Mouse (Mus musculus): ENCODE results near the gene Slc6a18. TPM values are rescaled to one million over a fixed set of nuclear protein-coding genes. Genes with fewer than 3 reads are reported as not detected.

Gene Slc6a18
- total RNA-seq, 2 experiments from 2014 or later, result 0.07 TPM; not detected in 1

DNA sequence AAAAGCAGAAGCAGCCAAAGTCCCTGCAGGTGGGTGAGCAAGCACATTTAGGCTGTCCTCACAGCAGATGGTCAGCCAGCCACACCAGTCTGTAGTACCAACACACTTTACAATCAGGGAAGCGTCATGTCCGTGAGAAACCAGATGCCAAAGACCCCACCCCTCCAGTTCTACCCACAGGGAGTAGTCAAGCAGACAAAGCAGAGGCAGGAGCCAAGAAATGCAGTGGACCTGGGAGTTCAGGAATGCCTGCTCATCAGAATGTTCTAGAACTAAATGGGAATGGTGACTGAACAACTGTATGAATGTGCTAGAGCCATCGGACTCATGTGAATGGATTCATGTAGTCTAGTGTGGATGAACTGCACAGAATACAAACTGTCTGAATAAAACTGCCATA is 9.8 kb upstream of the Slc6a18 start:
- no peak for DNase-seq (ENCODE audit: low spot score in 2 of 2)

GRCm38 (mm10) chr13:73685502-73685901 is 7.7 kb upstream of the Slc6a18 start:
- DNase-seq (ENCODE audit: low spot score in 2 of 2), result no peak

GRCm38 (mm10) chr13:73684412-73684811 is 6.6 kb upstream of the Slc6a18 start:
- no peak for DNase-seq (ENCODE audit: low spot score in 2 of 2)

GRCm38 (mm10) chr13:73683682-73684081 is 5.9 kb upstream of the Slc6a18 start:
- DNase-seq (ENCODE audit: low spot score in 2 of 2), result no peak

DNA sequence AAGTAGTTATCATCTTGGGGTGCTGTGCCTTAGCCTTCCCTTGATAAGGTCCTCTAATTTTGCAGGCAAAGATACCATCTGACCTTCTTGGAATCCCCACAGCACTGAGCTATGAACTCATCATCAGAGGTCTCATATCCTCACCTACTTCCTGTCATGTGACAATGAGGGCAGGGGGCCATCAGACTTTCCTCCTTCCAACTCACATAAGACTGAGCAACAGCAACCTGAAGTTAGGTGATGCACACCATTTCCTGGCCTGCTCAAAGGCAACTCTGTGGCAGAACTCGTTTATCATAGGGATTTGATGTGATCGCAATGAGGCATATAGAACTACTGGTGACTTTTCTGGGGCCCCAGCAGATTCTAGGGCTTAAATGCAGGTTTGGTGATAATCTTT is 4.4 kb upstream of the Slc6a18 start:
- no peak for DNase-seq (ENCODE audit: low spot score in 2 of 2)

DNA sequence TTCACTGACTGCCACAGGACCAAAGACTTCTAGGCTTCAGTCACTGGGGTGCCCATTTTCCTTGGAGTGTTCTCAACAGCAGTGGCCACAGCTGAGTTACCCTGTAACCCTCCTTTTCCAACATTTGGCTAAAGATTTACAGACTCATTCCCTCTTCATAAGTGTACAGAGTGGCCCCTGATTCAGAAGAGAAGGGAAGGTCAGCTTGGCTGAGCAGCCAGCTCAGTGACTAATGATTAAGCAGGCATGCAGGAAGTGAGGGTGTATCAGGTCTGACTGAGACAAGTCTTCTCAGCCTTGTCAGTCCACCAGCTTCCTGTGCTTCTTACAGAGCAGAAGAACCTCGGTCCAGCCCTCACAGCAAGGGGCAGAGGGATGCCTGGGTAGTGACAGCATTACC is 2.6 kb upstream of the Slc6a18 start:
- DNase-seq (ENCODE audit: low spot score in 2 of 2), result no peak

DNA sequence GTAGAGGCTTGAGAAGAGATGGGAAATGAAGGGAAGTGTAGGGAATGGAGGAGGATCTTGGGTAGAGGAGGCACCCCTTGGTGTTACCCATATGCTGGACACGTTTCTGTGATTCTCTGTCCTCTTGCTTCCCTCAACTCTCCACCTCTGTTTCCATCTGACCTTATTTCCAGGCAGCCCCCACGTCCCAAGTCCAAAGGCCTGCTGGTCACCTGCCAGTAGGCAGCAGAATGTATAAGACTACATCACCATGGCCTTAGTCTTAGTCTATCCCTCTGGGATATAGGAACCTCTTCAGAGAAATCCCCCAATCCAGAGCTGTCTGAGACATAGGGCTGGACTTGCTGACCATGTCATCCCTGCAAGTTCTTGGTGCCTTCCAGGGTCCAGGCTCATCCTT is 1.5 kb upstream of the Slc6a18 start:
- no peak for DNase-seq (ENCODE audit: low spot score in 2 of 2)

DNA sequence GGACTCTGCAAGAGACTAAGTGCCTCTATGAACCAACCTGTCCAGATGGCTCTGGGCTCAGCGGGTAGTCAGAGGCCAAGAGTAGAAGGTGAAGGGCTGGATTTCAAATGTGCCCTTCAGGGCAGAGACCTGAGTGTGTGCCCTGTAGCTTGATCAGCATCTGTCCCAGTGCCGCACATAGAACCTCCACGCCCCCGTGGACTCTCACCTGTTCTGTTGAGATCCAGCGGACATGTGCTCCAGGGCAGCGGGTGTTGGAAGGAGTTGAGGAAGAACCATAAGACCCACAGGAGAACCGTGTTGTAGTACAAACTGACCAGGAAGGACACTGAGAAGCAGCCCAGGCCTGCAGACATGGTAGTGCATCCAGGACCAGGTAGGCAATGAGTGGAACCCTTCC is 2.7 kb downstream of the Slc6a18 start:
- no peak for DNase-seq (ENCODE audit: low spot score in 2 of 2)

DNA sequence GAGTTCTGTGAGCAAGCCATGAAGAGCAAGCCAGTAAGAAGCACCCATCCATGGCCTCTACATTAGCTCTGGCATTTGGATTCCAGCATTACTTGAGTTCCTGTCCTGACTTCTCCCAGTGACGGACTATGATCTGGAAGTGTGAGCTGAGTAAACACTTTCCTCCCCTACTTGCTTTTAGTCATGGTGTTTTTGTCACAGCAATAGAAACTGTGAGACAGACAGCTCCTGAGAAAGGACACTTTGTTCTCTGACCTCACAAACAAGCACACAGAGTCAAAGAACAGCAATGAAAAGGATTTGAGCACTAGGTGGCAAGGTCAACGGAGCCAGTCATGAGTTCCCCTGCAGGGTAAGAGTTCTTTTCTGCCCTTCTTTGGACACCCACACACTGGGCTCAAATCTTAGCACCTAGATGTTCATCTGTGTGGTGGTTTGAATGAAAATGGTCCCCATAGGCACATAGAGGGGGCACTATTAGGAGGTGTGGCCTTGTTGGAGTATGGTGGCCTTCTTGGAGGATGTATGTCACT is 17.6 kb downstream of the Slc6a18 start:
- DNase-seq (ENCODE audit: low spot score in 2 of 2), result no peak

DNA sequence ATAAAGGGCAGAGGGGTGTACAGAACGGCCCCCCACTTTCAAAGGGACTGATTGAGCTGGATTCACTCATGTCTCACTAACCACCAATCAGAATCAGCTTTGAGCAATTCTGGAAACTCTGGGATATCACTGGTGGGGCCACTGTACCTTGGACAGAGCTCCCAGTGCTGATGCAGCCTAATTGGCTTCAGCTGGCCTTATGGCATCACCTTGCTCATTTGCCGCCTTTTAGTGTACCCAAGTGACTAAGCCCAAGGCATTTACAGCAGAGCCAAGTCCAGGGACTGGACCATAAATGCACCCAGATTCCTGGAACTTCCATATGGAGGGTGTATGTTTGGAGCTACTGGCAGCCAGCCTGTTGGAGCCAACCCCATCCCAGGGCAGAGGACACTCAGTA is 18.9 kb downstream of the Slc6a18 start:
- no peak for DNase-seq (ENCODE audit: low spot score in 2 of 2)

GRCm38 (mm10) chr13:73654976-73655375 is 22.8 kb downstream of the Slc6a18 start:
- DNase-seq (ENCODE audit: low spot score in 2 of 2), result no peak

- no peak for DNase-seq (ENCODE audit: low spot score in 2 of 2)
Measured at GRCm38 (mm10) chr13:73653266-73653665, 24.6 kb downstream of the Slc6a18 start.

GRCm38 (mm10) chr13:73646397-73647087 is 31.3 kb downstream of the Slc6a18 start:
- DNase-seq (ENCODE audit: low spot score in 2 of 2), result peak; percentile 40 to 54

DNA sequence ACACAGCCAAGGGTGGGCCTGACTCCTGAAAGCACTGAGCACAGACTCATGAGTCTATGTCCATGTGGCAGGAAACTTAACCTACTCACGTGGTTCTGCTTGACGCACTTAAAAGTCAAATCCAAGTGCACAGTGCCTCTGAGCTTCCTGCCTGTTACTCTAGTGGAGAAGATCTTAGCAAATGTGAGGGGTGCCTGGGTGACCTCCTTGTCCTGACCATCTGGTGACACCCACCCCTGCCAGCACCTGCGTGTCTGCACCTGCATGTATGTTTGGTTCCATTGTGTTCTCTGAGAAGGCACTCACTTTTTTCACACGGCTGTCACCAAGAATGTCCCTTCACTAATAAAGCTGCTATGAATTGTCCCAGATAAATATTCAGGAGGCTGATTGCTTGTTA is 36.5 kb downstream of the Slc6a18 start:
- no peak for DNase-seq (ENCODE audit: low spot score in 2 of 2)

DNA sequence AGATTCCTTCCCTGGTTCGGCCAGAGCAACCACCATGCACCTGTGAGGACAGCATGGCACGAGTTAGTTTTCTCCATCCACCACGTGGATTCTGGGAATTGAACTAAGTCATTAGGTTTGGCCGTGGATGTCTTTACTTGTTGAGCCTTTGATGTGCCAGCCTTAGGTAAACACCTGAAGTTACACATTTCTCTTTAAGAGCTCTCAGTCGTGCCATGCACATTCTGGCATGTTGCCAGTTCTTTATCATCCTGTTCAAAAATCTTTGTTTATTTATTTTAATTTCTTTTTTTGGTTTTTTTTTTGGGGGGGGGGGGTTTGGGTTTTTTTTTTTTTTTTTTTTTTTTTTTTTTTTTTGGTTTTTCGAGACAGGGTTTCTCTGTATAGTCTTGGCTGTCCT is 40.0 kb downstream of the Slc6a18 start:
- no peak for DNase-seq (ENCODE audit: low spot score in 2 of 2)

- no peak for DNase-seq (ENCODE audit: low spot score in 2 of 2)
Measured at GRCm38 (mm10) chr13:73631837-73632236, 46.0 kb downstream of the Slc6a18 start.

- DNase-seq (ENCODE audit: low spot score in 2 of 2), result no peak
Measured at GRCm38 (mm10) chr13:73628586-73629113, 49.2 kb downstream of the Slc6a18 start.

DNA sequence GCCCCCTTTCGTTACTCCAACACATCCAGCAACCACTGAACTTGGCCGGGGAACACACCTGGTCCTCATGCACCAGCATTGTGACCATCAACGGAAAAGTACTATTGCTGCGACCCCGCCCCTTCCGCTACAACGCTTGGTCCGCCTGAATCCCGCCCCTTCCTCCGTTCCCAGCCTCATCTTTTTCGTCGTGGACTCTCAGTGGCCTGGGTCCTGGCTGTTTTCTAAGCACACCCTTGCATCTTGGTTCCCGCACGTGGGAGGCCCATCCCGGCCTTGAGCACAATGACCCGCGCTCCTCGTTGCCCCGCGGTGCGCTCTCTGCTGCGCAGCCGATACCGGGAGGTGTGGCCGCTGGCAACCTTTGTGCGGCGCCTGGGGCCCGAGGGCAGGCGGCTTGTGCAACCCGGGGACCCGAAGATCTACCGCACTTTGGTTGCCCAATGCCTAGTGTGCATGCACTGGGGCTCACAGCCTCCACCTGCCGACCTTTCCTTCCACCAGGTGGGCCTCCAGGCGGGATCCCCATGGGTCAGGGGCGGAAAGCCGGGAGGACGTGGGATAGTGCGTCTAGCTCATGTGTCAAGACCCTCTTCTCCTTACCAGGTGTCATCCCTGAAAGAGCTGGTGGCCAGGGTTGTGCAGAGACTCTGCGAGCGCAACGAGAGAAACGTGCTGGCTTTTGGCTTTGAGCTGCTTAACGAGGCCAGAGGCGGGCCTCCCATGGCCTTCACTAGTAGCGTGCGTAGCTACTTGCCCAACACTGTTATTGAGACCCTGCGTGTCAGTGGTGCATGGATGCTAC is 50.9 kb downstream of the Slc6a18 start, which contains the start of gene Tert:
Gene Tert, plus strand, starts transcription at position 167 of the 805 bp plus-strand sequence.
- DNase-seq (ENCODE audit: low spot score in 2 of 2), result peak; percentile 45 to 56

- no peak for DNase-seq (ENCODE audit: low spot score in 2 of 2)
Measured at GRCm38 (mm10) chr13:73626410-73626744, 51.4 kb downstream of the Slc6a18 start.

- DNase-seq (ENCODE audit: low spot score in 2 of 2), result no peak
Measured at GRCm38 (mm10) chr13:73620637-73621036, 57.2 kb downstream of the Slc6a18 start.

GRCm38 (mm10) chr13:73618406-73618805 is 59.4 kb downstream of the Slc6a18 start:
- no peak for DNase-seq (ENCODE audit: low spot score in 2 of 2)
